Mouse (Mus musculus): Measurements from ENCODE around the gene Eef1a1.
"Not testable (repeated sequence)": the region's sequence is repeated elsewhere in the genome, so short reads cannot be mapped to it uniquely, and the experiment has no call there.

Gene Eef1a1

DNA sequence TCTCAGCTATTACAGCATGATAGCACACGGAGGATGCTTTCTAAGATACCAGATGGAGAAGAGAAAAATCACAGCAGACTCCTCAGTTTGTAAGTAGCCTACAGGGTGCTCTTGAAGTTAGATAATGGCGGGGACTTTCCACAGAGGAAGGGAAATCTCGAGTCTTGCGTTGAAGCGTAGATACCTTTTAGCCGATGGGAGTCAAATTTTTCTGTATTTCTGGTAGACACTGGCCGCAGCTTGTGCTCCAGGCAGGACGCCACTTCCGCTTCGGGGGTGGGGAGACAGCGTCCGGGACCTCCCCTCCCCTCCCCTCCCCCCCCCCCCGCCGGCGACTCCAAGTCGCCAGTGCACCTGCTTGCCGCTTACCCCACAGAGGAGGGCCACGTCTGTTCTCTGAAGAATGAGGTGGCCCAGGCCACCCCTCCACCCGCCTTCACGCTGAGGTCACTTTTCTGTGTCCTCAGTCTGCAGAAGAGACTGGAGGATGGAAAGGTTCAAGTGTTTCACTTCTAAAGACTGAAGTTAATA is at the start of gene Eef1a1:
Gene Eef1a1 (minus strand): TSS at position 262 of the 531 bp plus-strand sequence.
- peak in 1 of 2 experiments; percentile 20 for DNase-seq (ENCODE audit: low spot score in 2 of 2)

DNA sequence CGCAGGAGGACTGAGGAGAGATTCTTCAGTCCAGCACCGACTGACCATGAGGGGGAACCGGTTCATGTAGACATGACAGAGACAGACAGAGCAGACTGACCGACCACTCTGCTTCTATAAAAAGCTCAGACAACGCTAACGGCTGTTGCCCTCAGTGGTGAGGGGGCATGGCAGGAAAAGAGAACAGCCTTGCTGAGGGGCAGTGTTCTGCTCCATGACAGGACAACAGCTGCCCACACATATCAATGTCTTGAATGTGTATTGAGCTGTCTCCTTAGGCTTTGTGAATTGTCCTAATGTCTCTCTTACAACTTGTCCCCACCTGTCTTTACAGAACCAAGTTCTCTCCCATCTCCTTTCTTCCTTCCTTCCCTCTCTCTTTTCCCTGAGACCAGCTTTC is 49.5 kb upstream of the Eef1a1 start:
- no peak for DNase-seq (ENCODE audit: low spot score in 2 of 2)

DNA sequence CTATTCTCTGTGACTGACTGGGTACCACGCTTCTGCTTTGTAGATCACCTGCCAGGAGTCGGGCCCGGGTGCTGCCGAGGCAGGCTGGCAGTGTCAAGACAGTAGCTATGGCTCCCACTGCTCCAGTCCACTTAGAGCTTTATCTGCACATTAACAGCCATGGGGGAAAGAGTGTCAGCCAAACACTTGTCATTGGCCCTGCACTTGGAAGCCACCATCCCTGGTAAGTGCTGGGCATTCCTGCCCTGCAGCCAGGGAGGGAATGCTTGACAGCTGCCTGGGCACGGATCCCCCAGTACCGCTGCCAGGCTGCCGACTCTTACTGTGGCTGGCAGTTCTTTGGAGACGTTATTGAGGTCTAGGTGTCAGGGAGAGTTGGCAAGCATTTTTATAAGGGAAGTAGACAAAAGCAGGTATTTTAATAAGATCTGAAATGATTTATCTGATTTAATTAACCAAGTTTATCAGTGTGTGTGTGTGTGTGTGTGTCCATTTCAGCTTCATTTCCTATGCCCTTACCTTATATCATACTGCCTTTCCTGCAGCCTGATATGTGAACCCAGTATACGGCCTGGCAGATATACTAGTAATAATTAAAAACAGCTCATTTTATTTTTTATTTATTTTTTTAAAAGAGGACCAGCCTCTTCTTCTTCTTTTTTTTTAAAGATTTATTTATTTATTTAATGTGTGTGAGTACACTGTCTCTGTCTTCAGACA is 48.4 kb upstream of the Eef1a1 start:
- DNase-seq (ENCODE audit: low spot score in 2 of 2): no peak

DNA sequence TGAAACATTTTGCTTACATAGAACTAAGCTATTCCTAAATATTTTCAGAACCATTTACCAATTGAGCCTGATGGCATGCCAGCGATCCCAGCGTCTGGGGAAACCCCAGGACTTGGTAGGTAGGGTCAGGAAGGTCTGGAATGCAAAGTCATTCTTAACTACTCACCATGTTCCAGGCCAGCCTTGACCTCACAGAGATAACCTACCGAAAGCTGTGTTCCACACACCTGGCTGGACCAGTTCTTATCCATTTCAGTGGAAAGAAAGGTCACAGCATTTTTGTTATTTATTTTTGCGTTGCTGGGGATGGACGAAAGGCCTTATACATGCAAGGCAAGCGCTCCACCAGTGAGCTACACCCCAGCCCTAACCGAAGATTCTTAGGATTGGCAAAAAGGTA is 45.7 kb upstream of the Eef1a1 start:
- DNase-seq (ENCODE audit: low spot score in 2 of 2): no peak

DNA sequence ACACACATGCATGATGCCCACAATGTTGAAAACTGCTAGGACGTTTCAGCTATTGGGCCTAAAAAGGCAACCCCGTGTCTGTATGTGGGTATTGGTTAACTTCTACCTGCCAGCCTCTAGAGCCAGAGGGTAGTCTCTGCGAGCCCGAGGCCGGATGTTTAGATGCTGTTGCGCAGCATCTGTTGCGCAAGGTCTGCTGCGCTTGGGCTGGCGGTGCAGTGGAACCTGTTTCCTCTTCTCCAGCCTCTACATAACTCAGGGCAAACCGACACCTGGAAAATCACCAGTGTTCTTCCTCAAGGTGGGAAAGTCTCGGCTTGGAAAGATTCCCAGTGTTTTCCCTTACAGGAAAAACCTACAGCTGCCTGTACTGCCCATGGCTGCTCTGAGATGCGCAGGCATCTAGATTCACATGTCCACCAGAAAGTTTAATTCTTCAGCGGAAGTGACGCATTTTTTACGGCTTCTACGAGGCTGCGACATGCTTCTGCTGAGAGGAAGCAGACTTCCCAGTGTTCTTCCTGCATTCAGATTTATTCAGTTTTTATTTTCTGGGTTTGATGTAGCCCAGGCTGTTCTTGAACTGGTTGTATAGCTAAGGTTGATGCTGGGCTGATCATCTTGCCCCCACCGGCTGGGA is 44.5 kb upstream of the Eef1a1 start:
- no peak for DNase-seq (ENCODE audit: low spot score in 2 of 2)

DNA sequence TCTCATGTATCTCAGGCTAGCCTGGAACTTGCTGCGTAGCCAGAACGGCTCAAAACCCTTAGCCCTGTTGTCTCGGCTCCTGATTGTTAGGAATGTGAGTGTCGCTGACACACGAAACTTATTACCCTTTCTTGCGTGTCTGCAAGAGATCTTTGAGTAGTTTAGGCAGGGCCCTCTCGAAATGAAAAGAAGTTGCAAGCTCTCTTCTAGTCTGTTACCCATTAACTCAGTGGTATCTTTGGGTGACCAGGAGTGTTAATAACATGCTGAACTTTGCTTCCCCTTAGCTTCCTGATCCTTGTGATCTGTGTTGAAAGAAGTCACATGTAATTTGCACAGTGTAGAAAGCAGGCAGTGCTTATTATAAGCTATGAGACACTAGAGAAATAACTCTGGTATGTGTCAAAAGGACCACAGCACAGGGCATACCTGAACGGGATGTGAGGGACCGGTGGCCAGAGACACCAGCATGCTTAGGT is 43.4 kb upstream of the Eef1a1 start:
- DNase-seq (ENCODE audit: low spot score in 2 of 2): no peak

DNA sequence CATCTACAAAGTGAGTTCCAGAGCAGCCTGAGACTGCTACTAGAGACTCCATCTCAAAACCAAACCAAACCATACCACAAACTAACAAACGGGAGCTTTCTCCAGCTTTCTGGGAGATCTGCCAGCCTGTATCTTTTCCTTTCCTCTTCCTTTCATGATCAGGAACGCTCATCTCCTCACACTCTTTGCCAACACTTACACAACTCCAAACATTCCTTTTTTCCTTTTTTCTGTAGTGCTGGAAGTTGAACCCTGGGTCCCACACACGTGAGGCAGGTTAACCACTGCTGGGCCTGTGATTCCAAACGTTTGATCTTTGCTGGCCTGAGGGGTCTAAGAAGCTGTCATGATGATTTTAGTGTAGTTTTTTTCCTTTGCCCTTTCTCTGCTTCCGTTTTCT is 42.9 kb upstream of the Eef1a1 start:
- DNase-seq (ENCODE audit: low spot score in 2 of 2): no peak

DNA sequence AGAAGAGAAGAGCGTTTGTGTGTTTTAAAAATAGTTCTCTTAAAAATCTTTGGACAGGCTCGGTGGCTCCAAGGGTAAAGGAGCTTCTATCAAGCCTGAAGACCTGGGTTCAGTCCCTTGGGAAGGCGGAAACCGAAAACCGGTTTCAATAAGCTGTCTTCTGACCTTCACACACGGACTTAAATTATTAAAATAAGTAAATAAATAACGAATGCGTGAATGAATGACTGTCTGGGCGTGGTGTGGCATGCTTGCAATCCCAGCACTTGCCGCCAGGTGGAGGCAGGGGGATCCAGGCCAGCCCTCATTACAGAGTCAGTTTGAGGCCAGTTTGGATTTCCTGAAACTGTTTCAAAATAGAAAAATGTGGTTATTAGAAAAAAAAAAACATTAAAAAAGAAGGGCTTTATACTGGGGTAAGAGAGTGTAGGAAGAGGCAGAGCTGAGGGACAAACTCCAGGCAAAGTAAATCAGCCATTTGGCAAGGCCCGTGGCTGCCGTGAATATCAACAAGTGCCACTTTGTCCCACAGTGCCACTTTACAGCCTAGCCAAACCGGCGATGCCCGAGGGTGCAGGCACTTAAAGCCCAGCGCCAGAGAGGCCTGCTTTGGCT is 38.9 kb upstream of the Eef1a1 start:
- DNase-seq (ENCODE audit: low spot score in 2 of 2): peak; percentile 55 to 68

DNA sequence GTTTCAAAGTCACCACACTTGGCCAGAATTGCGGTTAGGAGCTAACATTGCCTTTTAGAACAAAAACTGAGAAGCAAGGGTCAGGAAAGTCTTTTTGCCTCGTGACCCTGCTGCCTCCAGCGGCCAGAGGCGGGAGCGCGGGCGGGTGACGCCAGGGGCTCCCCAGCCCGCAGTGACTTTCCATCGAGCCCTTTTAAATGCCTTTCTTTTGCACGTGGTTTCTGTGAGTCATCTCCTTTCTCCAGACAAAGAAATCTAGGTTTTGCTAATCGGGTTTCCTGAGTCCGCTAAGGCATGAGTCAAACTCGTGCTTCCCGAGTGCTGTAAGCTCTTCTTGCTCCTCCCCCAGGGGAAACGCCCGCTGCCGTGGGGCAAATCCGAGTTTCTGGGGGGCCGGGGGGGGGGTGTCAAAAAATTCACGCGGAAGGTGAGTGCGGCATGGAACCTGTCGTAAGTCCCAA is 38.4 kb upstream of the Eef1a1 start:
- peak; percentile 17 to 49 for DNase-seq (ENCODE audit: low spot score in 2 of 2)

DNA sequence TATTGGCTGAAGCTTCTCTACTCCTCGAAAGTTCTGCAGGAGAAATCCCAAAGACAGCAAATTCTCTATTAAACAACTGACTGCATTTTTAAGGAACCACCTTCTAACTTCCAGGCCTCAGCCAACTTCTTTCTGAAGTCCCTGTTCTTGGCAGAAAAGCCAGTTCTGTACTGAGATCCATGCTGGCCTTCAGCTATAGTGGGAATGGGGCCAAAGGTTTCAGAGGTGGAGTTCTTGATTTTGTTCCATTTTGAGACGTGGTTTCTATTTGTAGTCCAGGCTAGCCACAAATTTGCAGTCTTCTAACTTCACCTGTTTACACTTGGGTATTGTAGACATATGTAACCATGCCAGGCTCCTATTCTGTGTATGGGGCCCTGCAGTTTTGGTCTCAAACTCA is 37.3 kb upstream of the Eef1a1 start:
- no peak for DNase-seq (ENCODE audit: low spot score in 2 of 2)

DNA sequence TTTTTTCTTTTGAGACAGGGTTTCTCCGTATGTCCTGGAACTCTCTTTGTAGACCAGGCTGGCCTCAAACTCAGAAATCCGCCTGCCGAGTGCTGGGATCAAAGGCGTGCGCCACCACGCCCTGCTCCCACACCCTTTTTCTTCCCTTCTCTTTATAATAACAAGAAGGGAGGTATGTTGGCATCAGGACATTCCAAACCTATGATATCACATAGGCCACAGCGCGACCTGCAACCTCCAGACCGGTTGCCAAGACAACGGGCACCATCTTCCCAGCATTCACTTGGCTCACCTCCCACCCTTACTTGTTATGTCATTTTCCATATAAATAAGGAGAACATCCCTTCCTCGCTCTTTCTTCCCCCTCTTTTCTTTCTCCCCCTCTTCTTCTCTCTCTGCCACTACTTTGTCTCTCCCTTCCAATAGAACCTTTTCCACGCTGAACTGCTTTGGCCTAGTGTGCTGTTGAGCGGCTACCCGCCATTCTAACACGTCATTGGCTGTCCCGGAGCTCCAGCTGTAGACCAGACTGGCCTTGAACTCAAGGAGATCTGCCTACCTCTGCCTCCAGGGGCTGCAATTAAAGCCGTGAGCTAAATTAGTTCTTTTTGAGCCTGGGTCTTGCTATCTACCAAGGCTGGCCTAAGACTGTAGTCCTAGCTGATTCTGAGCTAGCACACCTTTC is 36.6 kb upstream of the Eef1a1 start:
- no peak for DNase-seq (ENCODE audit: low spot score in 2 of 2)

DNA sequence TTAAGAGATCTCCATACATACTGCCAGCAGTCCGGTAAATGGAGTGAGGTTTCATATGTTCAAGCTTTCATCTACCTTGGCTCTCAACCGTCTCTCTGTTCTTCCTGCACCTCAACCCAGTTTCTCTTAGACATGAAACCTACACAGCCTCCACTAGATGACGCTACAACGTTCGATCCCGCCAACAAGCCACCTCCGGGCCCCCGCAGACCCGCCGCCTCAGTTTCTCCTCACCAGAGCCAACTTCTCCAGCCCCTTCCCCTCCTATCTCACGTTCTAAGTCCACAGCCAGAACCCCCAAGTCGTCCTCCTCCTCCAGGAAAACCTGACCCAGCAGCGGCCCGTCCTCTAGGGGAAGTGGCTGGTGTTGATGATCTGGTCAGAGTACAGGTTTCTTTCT is 32.7 kb upstream of the Eef1a1 start:
- no peak for DNase-seq (ENCODE audit: low spot score in 2 of 2)

DNA sequence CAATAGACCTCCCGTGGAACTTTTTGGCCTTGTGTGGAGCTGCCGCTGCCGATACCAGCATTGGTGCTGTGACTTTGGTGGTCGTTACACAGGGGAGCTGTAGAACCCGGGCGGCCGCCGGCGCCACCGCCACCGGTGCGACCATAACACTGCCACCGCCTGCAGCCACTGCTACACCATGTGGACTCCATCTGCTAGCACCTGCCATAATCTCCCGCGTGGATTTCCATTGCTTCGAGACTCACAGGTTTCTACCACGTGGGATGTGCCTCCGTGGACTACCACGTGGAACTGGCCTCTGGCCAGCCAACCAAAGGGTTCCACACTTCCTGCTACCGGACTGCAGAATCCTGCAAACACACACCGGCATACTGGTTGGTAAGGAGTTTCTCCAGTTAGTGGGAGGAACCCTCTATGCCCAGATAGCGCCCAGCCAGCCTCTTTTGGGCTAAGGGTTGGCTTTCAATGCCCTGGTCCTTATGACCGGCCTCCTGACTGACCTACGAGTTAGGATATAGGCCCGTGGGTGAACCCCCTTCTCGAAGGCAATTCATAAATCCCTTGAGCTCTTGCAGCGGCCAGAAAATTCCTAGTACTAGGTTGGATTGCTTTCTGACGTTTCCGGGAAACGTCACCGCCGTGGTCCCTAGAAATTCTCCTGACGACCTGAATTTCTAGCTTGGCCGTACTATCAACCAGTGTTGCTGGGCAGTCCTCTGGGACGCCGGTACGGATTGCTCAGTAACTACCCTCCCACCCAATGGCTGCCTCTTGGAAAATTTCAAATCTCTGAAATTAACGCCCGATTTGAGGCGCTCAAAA is 32.0 kb upstream of the Eef1a1 start:
- DNase-seq (ENCODE audit: low spot score in 2 of 2): peak in 1 of 2 experiments; percentile 29

DNA sequence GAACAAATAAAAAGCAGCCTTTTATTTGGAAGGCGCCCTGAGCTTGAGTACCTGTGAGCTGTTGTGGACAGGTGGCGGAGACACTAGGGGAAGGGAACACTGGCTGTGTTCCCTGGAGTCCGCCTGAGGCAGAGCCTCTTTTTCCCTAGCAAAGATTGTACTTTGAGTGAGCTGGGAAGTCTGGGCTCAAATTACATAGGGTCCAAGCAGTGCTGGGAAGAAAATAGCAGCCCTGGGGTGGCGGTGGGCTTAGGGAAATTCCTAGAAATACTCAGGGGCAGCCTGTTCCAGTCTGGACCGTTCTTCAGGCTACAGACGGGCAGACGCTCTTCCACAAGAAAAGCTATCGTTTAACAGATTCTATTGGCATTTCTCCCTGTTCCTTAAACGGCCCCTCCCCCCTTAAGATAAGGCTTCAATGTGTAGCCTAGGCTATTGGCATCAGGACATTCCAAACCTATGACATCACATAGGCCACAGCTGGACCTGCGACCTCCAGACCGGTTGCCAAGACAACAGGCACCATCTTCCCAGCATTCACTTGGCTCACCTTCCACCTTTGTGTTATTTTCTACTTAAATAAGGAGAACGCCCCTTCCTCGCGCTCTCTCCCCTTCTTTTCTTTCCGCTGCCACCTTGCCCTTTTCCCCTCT is 31.3 kb upstream of the Eef1a1 start:
- DNase-seq (ENCODE audit: low spot score in 2 of 2): no peak

DNA sequence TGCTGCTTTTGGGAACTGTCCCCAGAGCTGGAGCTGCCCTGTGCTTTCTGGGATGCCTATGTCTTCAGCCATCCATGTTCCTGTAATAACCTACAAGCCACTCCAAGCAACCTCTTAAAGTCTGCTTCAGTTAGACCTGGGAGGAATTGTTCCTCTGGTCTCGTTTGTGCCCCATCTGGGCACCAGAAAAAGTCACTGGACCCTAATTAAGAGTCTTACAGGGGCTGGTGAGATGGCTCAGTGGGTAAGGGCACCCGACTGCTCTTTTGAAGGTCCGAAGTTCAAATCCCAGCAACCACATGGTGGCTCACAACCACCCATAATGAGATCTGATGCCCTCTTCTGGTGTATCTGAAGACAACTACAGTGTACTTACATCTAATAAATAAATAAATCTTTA is 28.3 kb upstream of the Eef1a1 start:
- not testable (repeated sequence) for DNase-seq (ENCODE audit: low spot score in 2 of 2)

DNA sequence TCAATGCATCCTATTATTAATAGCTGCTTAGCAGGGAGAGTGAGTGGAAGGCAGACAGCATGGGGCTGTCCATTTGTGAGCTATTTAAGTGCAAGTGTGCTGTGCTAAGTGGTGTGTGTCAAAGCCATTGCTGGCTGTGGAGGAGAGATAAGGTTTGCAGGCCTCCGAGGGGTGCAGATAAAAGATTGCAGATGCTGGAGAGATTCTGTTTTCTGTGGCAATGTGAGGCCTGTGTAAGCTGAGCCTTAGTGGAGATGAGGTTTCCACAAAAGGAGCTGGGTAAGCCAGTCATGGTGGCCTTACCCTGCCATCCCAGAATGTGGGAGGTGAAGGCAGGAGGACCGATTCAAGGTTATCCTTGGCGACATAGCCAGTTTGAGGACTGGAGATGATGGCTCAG is 27.2 kb upstream of the Eef1a1 start:
- no peak for DNase-seq (ENCODE audit: low spot score in 2 of 2)

DNA sequence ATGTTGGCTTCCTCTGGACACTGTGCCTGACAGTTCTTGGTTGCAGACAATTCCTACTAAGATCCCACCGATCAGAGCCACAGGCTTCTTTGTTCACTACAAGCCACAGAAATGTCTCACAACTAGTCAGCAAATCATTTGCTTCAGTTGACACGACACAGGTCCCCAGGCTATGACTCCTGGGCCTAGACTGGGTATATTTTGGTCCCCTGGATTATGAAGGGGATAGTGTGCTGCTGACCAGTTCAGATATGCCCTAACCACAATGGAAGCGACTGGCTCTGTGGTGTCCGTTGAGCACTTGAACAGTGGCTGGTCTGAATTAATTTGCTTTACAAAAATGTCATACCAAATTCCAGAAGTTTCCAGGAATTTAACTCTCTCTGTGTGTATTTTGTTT is 25.7 kb upstream of the Eef1a1 start:
- DNase-seq (ENCODE audit: low spot score in 2 of 2): no peak

DNA sequence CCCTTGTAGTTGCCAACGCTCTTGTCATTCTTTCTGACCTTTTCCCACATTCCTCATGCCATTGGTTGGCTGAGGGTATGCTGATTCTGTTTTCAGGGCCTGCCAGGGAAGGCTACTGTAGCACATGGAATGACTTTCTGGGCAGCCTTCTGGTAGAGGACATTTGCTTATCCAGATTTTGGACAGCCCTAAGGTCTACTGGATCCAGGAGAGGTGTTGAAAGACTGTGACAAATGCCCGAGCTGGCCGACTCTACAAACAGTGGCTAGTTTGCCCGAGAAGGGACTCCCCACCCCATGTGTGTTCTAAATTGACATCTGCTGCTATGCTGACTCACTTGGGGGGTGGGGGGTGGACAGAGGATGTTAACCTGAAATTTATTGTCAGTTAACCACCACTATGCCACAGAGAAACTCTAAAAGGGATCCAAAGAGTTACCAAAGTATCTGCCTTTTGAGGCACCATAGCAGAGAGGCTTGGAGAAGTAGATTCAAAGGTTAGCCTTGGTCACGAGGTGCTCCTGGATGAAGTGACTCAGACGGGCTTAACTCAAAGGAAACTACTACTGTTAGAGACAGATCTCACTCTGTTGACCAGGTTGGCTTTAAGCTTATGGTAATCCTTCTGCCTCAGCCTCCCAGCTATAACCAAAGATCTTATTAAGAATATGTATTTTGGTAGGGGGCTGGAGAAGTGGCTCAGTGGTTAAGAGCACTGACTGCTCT is 25.0 kb upstream of the Eef1a1 start:
- DNase-seq (ENCODE audit: low spot score in 2 of 2): no peak

DNA sequence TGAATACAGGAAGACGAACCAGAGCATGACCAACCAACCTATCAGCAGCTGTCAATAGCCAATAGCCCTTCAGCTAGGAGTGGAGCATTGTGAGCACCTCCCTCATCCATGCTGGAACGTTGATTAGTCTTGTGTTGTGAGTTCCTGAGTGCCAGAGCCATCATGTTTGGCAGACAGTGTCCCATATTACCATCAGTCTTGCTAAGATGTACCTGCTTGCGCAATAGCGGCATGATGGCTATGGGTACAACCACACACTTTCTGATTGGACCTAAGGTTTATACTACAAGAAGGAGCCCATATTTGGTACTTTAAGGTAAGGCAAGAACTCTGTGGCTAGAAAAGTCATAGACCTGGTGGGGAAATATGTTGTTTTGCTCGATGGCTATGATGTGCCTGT is 22.8 kb upstream of the Eef1a1 start:
- no peak for DNase-seq (ENCODE audit: low spot score in 2 of 2)

Data from frontal cortex, postnatal 25 days (tissue).